Mouse (Mus musculus) neural tube, embryonic 15.5 days (tissue): Measurements from ENCODE around the gene Meis3. TPM values are rescaled to one million over a fixed set of nuclear protein-coding genes. Genes with fewer than 3 reads are reported as not detected.

ENCODE experiments used
- ATAC-seq: fragments of 200-750 bp; cut with Nextera tagmentation; 2 replicates; pipeline ENCODE4 v1.8.0; 2017; ENCODE audit warnings: mild to moderate bottlenecking, moderate TSS enrichment, moderate library complexity; ENCODE audit not compliant: low FRiP score
- H3K27ac ChIP-seq: fragments of 300-500 bp; sonication (generic); replicated peaks from 2 replicates; pipeline ENCODE4 v1.5.1; 2015; ENCODE audit warnings: mild to moderate bottlenecking, inconsistent platforms
- H3K27me3 ChIP-seq: fragments of 300-500 bp; sonication (generic); replicated peaks from 2 replicates; pipeline ENCODE4 v1.6.1; 2015; ENCODE audit warnings: inconsistent platforms
- H3K36me3 ChIP-seq: fragments of 300-500 bp; sonication (generic); 2 replicates; pipeline ENCODE4 v1.6.1; 2015; ENCODE audit warnings: inconsistent platforms
- H3K4me1 ChIP-seq: fragments of 300-500 bp; sonication (generic); 2 replicates; pipeline ENCODE4 v1.6.1; 2015; ENCODE audit warnings: inconsistent platforms
- H3K4me2 ChIP-seq: fragments of 300-500 bp; sonication (generic); 2 replicates; pipeline ENCODE4 v1.6.1; 2015; ENCODE audit warnings: inconsistent platforms, mild to moderate bottlenecking, moderate library complexity
- H3K4me3 ChIP-seq: fragments of 300-500 bp; sonication (generic); replicated peaks from 2 replicates; pipeline ENCODE4 v1.5.1; 2015; ENCODE audit warnings: mild to moderate bottlenecking, inconsistent platforms
- H3K9ac ChIP-seq: fragments of 300-500 bp; sonication (generic); replicated peaks from 2 replicates; pipeline ENCODE4 v1.6.1; 2015; ENCODE audit warnings: mild to moderate bottlenecking, inconsistent platforms
- H3K9me3 ChIP-seq: fragments of 300-500 bp; sonication (generic); replicated peaks from 2 replicates; pipeline ENCODE4 v1.6.1; 2016; ENCODE audit warnings: inconsistent platforms
- WGBS: fragments of 180-500 bp; shearing (Covaris S2); methylation state at CpG from one replicate; pipeline ENCODE4 v1.1.7; 2015; ENCODE audit warnings: mixed read lengths; 5-methylcytosine and 5-hydroxymethylcytosine counted together
- polyA plus RNA-seq: library from polyadenylated mRNA; unstranded; fragments of >200 nt; fragmentation: Nextera tagmentation; extraction: Ambion mirVana; gene quantifications from 2 replicates; pipeline ENCODE4 v1.2.1, GENCODE M21; 2015

Gene Meis3
- polyA plus RNA-seq, 1 experiment from 2014 or later = 126 TPM

DNA sequence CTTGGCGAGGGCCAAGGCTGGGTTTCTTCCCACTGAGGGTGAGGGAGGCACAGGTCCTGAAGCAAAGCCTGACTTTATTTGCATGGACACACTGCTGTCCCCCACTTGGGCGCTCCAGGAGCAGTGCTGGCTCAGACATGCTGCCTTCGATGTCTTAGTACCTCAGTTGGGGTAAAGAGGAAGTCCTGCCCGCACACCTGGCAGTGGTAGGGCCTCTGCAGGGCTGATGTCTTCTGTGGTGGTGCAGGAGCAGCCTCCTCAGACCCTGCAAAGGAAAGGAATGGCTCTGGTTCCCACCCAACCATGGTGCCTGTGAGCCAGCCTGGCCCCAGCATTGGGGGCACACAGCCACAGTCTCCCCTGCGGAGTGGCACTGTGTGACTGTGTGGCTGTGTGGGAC, 22.3 kb downstream of the Meis3 start:
- Histone ChIP-seq H3K27me3 (no peaks in the 10 kb centered on the region), H3K4me2 (no peak overlapping the region), H3K9me3 (no peaks in the 10 kb centered on the region), H3K4me1 (0 out of 2 replicates have a peak, but pooled peaks cover 2% of the 10 kb centered on the region), H3K36me3 (peaks cover 51% of the 10 kb centered on the region), H3K27ac (no peak overlapping the region), H3K9ac (no peak overlapping the region), H3K4me3 (no peak overlapping the region)
- WGBS = 79% methylated on average over 5 of the region's 5 CpGs
- ATAC-seq = no peak

GRCm38 (mm10) chr7:16198540-16198939, 23.6 kb downstream of the Meis3 start:
- Histone ChIP-seq H3K27ac (no peak overlapping the region), H3K36me3 (peaks cover 63% of the 10 kb centered on the region), H3K9me3 (no peaks in the 10 kb centered on the region), H3K9ac (no peak overlapping the region), H3K27me3 (no peaks in the 10 kb centered on the region), H3K4me3 (no peak overlapping the region), H3K4me1 (no peaks in the 10 kb centered on the region), H3K4me2 (no peak overlapping the region)
- ATAC-seq = no peak
- WGBS = 92% methylated on average over 11 of the region's 11 CpGs

- no peaks in the 10 kb centered on the region for H3K4me1 ChIP-seq
- H3K27me3 ChIP-seq = no peaks in the 10 kb centered on the region
- H3K36me3 ChIP-seq = peaks cover 76% of the 10 kb centered on the region
- H3K9ac ChIP-seq = no peak overlapping the region
- no peaks in the 10 kb centered on the region for H3K9me3 ChIP-seq
- no peak overlapping the region for H3K4me3 ChIP-seq
- 91% methylated on average over 6 of the region's 6 CpGs for WGBS
- no peak overlapping the region for H3K27ac ChIP-seq
- no peak for ATAC-seq
- no peak overlapping the region for H3K4me2 ChIP-seq
These were observed 26.2 kb downstream of the Meis3 start for GRCm38 (mm10) chr7:16201136-16201535.

GRCm38 (mm10) chr7:16202756-16203504, 28.0 kb downstream of the Meis3 start:
- no peak for ATAC-seq
- Histone ChIP-seq H3K4me2 (no peak overlapping the region), H3K4me1 (no peaks in the 10 kb centered on the region), H3K9ac (no peak overlapping the region), H3K27ac (no peak overlapping the region), H3K4me3 (no peak overlapping the region), H3K27me3 (no peaks in the 10 kb centered on the region), H3K9me3 (no peaks in the 10 kb centered on the region), H3K36me3 (peaks cover 69% of the 10 kb centered on the region)
- WGBS = 88% methylated on average over 15 of the region's 15 CpGs

GRCm38 (mm10) chr7:16203505-16203903, 28.6 kb downstream of the Meis3 start:
- H3K27me3 ChIP-seq = no peaks in the 10 kb centered on the region
- H3K36me3 ChIP-seq = peaks cover 65% of the 10 kb centered on the region
- H3K4me2 ChIP-seq = no peak overlapping the region
- H3K4me1 ChIP-seq = no peaks in the 10 kb centered on the region
- no peak overlapping the region for H3K4me3 ChIP-seq
- no peak overlapping the region for H3K9ac ChIP-seq
- WGBS = 96% methylated on average over 13 of the region's 13 CpGs
- no peak for ATAC-seq
- no peak overlapping the region for H3K27ac ChIP-seq
- H3K9me3 ChIP-seq = no peaks in the 10 kb centered on the region

DNA sequence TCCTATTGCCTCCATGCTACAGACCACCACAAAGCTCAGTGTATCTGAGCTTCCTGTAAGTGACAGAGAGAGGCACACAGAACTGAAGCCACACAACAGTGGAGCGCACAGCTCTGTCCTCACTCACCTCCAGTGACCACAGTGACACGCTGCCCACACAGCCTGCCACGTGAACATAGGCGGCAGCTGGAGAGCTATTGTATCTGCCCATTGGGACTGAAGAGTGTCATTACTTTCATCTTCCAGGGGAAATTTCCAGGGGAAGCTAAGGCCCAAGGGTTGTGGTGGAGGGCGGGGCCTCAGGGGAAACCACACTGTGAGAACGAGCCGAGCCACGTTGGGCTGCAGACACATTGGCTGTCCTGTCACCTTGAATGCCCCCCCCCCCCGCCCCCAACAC, 29.9 kb downstream of the Meis3 start:
- H3K9me3 ChIP-seq = no peaks in the 10 kb centered on the region
- H3K4me2 ChIP-seq = no peak overlapping the region
- H3K4me1 ChIP-seq = no peaks in the 10 kb centered on the region
- H3K36me3 ChIP-seq = peaks cover 70% of the 10 kb centered on the region
- H3K4me3 ChIP-seq = no peak overlapping the region
- no peak overlapping the region for H3K9ac ChIP-seq
- 83% methylated on average over 8 of the region's 9 CpGs for WGBS
- no peaks in the 10 kb centered on the region for H3K27me3 ChIP-seq
- no peak for ATAC-seq
- H3K27ac ChIP-seq = no peak overlapping the region

GRCm38 (mm10) chr7:16207076-16207475, 32.2 kb downstream of the Meis3 start:
- WGBS = 89% methylated on average over 7 of the region's 7 CpGs
- Histone ChIP-seq H3K27me3 (no peaks in the 10 kb centered on the region), H3K4me3 (no peak overlapping the region), H3K36me3 (peaks cover 68% of the 10 kb centered on the region), H3K27ac (no peak overlapping the region), H3K4me2 (no peak overlapping the region), H3K4me1 (no peaks in the 10 kb centered on the region), H3K9ac (no peak overlapping the region), H3K9me3 (no peaks in the 10 kb centered on the region)
- no peak for ATAC-seq

DNA sequence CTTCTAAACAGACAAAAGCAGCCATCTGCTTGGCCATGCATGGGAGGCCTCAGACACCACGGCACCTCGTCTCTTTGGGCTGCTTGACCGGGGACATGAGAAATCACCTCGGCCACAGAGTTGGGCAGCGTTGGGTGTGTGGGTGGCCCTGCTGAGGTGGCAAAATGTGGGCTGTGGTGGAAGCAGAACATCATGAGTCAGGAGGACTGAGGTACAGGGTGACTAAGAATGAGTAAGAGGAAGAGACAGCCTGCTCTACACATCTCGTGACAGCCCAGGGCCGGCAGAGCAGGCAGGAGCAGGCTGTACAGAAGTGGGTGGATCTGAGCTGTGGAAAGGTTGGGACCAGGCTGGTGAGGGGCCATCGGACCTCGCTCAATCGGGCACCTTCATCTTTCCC, 32.6 kb downstream of the Meis3 start:
- Histone ChIP-seq H3K36me3 (peaks cover 65% of the 10 kb centered on the region), H3K4me1 (no peaks in the 10 kb centered on the region), H3K4me3 (no peak overlapping the region), H3K9me3 (no peaks in the 10 kb centered on the region), H3K4me2 (no peak overlapping the region), H3K9ac (no peak overlapping the region), H3K27me3 (no peaks in the 10 kb centered on the region), H3K27ac (no peak overlapping the region)
- WGBS = 88% methylated on average over 10 of the region's 10 CpGs
- no peak for ATAC-seq

GRCm38 (mm10) chr7:16208781-16209665, 34.1 kb downstream of the Meis3 start:
- WGBS = 89% methylated on average over 21 of the region's 21 CpGs
- peaks cover 66% of the 10 kb centered on the region for H3K36me3 ChIP-seq
- ATAC-seq = no peak

GRCm38 (mm10) chr7:16210862-16211365, 36.0 kb downstream of the Meis3 start:
- H3K27ac ChIP-seq = no peak overlapping the region
- no peak overlapping the region for H3K4me2 ChIP-seq

More at GRCm38 (mm10) chr7:16208781-16209665, 34.1 kb downstream of the Meis3 start:
- no peaks in the 10 kb centered on the region for H3K27me3 ChIP-seq
- H3K9ac ChIP-seq = no peak overlapping the region
- H3K9me3 ChIP-seq = no peaks in the 10 kb centered on the region
- no peak overlapping the region for H3K4me2 ChIP-seq
- no peak overlapping the region for H3K4me3 ChIP-seq
- H3K27ac ChIP-seq = no peak overlapping the region
- H3K4me1 ChIP-seq = no peaks in the 10 kb centered on the region

DNA sequence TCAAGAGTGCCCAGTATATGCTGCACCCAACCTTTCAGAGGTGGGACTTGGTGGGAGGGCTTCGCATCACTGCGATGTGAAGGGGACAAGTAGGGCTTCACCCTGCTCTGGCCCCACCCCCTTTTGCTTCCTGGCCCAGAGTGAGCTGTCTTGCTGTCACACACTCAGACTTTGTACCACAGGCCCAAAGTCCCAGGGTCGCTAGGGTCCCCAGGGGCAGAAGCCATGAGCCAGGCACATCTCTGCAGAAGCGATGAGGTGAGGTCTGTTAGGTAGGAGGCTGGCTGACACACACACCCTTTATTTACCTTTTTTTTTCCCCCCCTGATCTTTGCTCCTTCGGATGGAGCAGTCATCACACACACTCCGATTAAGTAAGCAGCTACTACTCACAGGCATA, 38.3 kb downstream of the Meis3 start:
- no peaks in the 10 kb centered on the region for H3K4me1 ChIP-seq
- peaks cover 88% of the 10 kb centered on the region for H3K36me3 ChIP-seq
- no peak overlapping the region for H3K27ac ChIP-seq
- WGBS = 95% methylated on average over 6 of the region's 6 CpGs
- H3K27me3 ChIP-seq = no peaks in the 10 kb centered on the region
- ATAC-seq = no peak
- H3K4me3 ChIP-seq = no peak overlapping the region
- no peak overlapping the region for H3K9ac ChIP-seq
- no peak overlapping the region for H3K4me2 ChIP-seq
- H3K9me3 ChIP-seq = no peaks in the 10 kb centered on the region

More at GRCm38 (mm10) chr7:16210862-16211365, 36.0 kb downstream of the Meis3 start:
- Histone ChIP-seq H3K4me3 (no peak overlapping the region), H3K9ac (no peak overlapping the region), H3K27me3 (no peaks in the 10 kb centered on the region), H3K4me1 (no peaks in the 10 kb centered on the region), H3K36me3 (peaks cover 69% of the 10 kb centered on the region), H3K9me3 (no peaks in the 10 kb centered on the region)
- ATAC-seq = no peak
- WGBS = 83% methylated on average over 12 of the region's 12 CpGs

- Histone ChIP-seq H3K9ac (no peak overlapping the region), H3K27ac (no peak overlapping the region), H3K9me3 (no peaks in the 10 kb centered on the region), H3K36me3 (peaks cover 88% of the 10 kb centered on the region), H3K4me3 (no peak overlapping the region), H3K4me1 (no peaks in the 10 kb centered on the region), H3K27me3 (no peaks in the 10 kb centered on the region), H3K4me2 (no peak overlapping the region)
- no peak for ATAC-seq
- WGBS = 96% methylated on average over 9 of the region's 9 CpGs
These were observed 39.1 kb downstream of the Meis3 start for GRCm38 (mm10) chr7:16213986-16214385.
